Mouse (Mus musculus): ENCODE data around the gene Fam118a.
"Not testable (repeated sequence)": the region's sequence is repeated elsewhere in the genome, so short reads cannot be mapped to it uniquely, and the experiment has no call there.

The Fam118a gene

DNA sequence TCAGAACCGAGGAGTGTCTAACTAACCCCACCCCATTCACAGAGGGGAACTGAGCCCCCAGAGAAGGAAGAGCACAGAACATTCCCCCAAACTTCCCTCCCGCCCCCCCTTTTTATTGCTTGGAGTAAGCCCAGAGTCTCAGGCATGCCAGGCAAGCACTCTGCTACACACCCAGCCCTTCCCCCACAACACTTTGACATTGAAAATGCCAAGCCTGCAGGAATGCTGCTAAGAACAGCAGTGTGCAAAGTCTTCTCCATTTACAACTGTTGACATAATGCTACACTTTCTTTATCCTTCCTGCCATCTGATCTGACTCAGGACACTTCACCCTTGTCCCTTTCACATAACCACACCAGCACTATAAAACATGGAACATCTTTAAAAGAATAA lies 16.1 kb upstream of the Fam118a start:
- peak in 1 of 2 experiments; percentile 35 for DNase-seq (ENCODE audit: low spot score in 2 of 2)

DNA sequence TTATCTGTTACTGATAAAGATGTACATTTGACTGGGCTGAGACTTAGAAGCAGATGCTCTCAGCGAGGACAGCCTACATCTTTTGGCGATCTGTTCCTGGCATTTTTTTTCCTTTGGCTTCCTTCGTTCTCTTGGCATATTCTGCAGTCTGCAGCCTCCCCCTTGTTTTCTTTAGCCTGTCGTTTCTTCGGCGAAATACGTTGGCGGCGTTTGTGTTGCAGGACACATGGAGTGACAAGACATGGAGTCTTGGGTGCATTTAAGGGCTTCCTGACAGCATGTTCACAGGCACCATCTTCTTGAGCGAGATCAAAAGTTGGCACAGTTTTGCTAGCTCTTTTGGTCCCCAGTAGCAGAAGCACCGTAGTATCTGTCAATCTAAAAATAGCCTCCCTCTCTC lies 13.0 kb upstream of the Fam118a start:
- DNase-seq (ENCODE audit: low spot score in 2 of 2): no peak

DNA sequence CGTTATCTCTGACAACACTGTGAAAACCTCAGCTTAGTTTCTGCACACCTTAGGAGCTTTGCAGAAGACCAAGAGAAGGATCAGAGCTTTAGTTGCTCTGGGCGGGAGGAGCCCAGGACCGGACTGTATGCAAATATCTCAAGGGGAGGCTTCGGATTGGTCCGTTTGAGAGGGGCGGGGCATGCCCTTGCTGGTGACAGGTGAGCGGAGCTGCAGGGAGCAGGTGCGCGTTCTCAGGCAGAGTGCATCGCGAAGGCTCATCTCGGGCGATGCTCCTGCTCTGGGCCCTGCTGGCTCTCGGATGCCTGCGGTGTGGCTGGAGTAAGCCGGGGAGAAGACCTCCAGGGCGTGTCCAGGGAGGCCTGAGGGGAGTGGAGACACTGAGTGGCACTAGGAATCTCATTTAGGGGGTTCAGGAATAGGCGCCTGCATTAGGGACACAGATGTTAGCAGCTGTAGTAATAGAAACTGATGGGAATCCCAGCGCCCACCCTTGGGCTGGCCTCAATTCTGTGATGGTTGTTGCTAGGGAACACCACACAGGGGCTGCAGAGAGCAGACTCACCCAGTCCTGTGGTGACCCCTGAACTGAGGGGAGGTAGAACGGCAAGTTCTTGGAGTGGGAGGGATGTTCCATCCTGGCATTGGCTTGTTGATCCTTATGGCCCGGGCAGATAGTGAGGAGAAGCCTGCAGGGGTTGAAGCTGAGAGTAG lies 11.6 kb upstream of the Fam118a start, which contains the start of gene Upk3a:
TSS of gene Upk3a (plus strand) at position 191 of the 714 bp plus-strand sequence.
- DNase-seq (ENCODE audit: low spot score in 2 of 2): peak in 1 of 2 experiments; percentile 60

DNA sequence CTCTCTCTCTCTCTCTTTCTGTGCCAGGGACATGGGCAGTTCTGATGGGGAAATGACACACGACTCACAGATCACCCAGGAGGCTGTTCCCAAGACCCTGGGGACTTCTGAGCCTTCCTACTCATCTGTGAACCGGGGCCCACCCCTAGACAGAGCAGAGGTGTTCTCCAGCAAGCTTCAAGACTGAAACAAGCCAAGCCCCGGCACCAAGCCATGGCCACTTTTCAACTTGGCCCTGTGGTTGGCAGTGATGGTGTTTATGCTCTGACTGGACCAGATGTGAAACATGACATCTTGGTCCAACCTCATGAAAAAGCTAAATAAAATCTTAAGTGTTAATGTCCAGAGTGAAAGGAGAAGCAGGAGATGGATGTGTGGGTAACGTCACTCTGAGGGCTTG lies 6.5 kb upstream of the Fam118a start:
- DNase-seq (ENCODE audit: low spot score in 2 of 2): no peak

DNA sequence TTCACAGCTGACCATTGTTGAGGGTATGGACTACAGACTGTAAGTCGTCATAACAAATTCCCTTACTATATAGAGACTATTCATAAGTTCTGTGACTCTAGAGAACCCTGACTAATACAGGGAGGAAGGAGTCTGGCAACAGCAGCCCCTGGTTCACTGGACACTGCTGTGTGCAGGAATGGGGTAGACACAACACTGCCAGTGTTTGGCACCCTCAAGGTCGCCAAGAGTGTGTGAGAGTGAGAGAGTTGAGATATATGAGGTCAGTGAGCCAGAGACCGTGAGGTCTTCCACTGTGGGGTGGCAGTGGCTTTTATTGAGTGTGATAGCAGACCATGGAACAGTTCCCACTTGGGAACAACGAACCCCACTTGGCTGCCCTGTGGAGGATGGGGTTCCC lies 2.6 kb upstream of the Fam118a start:
- no peak for DNase-seq (ENCODE audit: low spot score in 2 of 2)

DNA sequence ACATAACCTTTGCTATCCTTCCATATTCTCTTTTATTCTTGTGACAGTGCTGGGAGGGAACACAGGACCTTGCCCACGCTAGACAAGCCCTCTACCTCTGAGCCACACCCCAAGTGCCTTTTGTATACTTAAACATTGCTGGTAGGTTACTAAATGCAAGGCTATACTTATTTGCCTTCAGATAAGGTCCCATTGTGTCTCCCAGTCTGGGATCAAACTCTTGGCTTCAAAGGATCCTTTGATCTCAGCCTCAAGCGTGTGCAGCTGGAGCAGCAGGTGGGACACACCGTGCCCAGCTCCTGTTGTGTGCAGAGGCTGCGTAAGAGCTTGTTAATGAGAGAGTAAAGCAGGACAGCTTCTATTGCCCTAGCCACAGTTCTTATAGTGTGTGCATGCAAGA lies 1.0 kb upstream of the Fam118a start:
- no peak for DNase-seq (ENCODE audit: low spot score in 2 of 2)

DNA sequence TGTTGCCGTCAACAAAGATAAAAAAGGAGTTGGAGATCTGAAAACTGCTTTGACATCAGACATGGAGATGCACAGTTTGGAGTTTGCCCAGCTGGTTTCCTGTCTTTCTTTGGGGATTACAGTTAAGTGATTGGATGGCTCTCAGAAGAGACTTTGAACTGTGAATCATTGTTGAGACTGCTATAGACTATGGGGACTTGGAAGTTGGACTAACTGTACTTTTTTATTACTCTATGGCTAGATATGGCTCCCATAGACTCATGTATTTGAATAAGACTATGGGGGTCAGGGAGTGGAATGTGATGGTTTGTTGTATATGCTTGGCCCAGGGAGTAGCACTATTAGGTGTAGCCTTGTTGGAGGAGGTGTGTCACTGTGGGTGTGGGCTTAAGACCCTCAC lies 1.9 kb downstream of the Fam118a start:
- DNase-seq (ENCODE audit: low spot score in 2 of 2): not testable (repeated sequence)

DNA sequence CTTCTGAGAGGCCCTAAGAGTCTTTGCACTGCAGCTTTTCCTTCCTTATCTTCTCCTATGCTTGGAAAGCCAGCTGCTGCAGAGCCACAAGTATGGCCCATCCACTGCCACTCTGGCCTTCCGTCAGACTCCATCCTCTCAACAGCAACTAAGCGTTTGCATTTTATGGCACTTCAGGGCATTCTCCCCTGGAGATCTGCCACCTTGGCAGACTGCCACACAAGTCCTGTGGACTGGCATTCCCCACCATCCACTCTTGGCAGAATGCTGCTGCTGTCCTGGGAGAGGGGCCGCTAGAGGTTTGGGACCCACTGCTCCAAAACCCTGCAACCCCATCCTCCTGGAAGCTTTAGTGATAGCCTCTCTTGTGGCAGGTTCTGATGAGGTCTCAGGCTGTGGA lies 3.1 kb downstream of the Fam118a start:
- no peak for DNase-seq (ENCODE audit: low spot score in 2 of 2)

DNA sequence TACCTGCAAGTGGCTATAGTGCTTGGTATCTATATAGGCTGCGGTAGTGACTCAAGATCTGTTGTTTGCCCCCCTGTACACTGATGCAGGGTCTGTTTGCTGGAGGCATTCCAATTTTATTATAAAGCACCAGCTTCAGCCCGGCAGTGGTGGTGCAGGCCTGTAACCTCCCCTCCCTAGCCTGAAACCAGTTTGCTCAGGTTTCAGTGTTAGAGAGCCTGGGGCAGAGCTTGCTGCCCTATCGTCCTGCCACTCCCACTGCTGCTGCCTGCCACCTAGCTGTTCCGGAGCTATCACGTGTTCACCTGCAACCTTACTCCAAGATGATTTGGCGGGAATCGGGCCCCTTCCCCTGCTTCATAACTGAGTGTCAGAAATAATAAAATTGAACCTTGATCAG lies 5.2 kb downstream of the Fam118a start:
- DNase-seq (ENCODE audit: low spot score in 2 of 2): peak in 1 of 2 experiments; percentile 37

DNA sequence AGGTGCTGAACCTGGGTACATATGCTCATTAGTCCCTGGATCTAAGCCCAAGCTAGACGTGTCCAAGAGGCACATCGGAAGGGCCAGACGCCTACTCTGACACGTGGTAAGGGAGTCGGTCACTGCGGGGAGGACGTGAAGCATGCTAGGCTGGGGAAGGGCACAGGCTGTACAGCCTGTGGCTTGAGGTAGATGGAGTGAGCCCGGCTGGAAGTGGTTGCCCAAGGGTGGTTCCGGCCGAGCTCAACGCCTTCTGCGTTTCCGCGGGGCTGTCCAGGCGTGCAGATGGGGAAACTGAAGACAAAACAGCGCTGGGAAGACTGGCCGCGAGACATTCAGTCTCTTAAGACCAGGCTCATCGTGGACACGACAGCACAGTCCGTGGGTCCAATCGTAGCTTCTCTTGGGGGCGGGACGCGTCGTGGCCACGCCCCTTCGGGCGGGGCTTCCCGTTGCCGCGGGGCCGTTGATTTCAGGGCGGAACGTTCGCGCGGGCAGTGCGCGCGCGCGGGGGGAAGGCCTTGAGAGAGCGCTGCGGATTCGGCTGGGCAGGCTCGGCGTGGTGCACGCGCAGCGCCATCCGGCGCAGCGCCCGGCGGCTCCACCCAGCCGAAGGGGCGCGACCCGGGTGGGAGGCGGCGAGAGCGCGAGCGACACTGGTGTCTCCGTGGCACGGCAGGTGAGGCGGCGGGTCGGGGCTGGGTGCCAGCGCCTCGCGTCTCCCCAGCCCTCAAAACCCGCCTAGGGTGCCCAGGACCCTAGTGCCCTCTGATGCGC lies 8.0 kb downstream of the Fam118a start:
- DNase-seq (ENCODE audit: low spot score in 2 of 2): peak; percentile 98

DNA sequence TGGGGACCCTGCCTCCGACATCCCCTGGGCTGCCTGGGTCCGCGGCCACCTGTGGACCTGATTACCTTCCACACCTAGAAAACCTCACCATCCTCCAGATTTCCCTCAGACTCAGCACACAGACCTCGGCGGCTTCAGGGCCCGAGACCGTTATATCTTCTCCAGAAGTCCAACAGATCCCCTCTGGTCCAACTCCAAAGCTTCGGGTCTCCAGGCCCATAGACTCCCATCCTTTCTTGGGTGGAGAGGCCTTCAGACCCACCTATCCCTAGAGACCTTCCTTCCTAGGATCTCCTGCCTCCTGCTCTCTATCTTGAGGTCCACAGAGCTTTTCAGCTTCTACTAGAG lies 8.6 kb downstream of the Fam118a start:
- DNase-seq (ENCODE audit: low spot score in 2 of 2): no peak

DNA sequence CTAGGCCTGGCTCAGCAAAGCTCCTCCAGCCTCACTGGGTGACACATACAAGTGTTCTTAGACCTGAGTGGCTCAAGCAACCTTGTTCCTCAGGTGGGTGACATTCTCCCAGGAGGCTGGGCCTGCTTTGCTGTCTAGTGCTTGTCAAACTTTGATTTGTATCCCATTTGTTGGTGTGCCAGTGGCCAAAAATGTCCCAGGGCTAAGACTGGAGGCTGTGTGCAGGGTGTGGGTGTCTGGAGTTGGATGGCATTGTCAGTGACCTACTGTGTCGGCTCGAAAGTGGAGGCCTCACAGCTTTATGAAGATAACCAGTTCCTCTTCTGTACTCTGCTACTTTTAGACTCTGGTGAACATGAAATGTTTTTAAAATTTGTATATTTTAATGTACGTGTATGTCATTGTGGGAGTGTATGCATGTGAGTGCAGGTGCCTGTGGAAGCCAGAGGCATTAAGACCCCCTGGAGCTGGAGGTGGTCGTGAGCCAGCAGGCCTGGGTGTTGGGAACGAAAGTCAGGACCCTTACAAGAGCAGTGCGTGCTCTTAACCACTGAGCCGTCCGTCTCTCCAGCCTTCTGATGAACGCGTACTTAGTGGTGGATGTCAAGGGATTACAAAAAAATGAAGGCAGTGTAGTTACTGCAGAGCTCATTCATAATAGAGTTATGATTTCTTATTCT lies 12.9 kb downstream of the Fam118a start:
- DNase-seq (ENCODE audit: low spot score in 2 of 2): no peak

DNA sequence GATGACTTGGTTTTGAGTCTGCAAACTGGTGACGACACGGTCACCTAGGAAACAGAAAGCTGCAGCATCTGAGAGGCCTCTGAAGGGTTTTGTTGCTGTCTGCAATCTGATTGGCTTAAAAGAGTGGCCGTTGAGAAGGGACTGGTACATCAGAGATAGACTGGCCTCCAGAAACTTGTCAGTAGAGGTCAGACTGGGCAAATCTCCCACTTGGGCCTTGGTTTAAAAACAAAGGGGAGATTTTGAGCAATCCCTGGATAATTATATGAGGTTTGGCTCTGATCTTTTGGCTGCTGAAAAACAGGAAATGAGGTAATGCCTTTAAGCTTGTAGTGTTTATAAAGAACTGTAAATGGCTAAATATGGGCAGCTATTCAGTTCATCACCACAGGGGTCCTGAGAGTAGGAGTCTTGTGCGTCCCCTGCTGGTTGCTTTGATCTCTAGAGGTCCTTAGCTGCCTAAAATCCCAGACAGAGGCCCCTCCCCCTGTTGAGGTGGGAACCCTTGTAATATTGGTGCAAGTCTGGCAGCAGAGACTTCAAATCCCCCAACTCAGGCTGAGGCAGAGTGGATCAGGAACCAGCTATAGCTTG lies 13.7 kb downstream of the Fam118a start:
- DNase-seq (ENCODE audit: low spot score in 2 of 2): peak; percentile 69 to 87

DNA sequence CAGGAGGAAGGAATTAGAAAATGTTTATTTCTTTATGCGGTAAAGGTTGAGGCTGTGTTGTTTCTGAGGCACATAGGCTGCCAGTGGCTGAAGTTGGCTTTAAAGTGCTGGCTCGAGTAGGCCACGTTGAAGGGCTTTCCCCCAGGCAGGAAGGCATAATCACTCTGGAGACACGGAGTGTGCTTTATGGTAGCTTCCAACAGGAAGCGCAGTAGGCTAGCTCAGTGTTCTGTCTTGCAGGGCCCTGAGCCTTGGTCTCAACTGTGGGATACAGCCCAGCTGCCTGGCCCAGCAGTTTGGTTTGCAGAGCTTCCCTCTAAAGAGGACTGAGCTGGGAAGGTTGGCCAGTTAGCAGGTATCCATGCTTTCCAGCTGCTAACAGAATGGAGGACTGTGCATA lies 14.4 kb downstream of the Fam118a start:
- no peak for DNase-seq (ENCODE audit: low spot score in 2 of 2)

DNA sequence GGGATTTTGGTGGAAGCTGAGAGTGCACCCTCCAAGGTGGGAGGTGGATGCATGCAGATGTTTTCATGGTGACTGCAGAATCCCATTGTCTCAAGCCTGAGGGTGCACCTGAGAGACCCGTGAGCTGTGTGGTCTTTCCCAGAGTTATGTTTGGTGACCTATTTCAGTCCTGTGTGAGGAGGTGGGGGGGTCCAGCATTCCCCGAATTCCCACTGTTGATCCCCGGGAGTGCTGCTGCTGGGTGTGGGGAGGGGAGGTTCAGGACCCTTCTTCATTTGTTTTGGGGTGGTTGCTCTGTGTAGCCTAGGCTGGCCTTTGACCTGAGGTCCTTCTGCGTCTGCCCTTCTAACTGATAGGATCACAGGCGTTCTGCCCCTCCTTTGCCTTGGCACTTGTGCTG lies 15.0 kb downstream of the Fam118a start:
- no peak for DNase-seq (ENCODE audit: low spot score in 2 of 2)

DNA sequence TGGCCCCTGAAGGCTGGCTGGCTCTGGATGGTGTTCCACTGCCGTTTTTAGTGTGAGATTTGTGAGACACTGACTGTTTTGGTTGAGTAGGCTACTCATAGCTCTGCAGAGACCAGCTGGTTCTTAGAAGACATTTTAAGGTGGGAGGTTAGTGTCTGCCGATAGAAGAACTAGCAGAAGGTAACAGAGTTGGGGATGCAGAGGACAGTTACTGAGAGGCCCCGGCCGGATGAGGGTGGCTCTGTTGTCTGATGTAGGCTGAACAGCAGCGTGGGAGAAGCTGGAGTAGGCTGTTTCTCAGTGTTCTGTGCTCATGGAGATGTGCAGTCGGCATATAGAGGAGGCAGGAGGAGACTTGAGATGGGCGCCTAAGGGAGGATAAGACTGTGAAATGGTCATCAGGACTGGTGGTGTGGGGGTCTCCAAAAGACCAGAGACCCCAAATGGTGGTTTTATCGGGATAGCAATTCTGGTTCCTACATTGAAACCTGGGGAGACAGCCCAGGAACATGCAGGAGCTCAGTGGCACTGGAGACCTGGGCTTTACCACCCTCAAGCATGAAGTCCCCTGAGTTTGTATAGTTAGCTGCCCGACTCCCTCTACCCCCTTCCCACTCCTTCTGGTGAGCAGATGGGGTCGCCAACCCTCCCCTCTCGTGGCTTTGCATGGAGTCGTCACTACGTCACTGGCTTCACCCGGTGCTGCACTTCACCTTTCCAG lies 17.6 kb downstream of the Fam118a start:
- no peak for DNase-seq (ENCODE audit: low spot score in 2 of 2)

DNA sequence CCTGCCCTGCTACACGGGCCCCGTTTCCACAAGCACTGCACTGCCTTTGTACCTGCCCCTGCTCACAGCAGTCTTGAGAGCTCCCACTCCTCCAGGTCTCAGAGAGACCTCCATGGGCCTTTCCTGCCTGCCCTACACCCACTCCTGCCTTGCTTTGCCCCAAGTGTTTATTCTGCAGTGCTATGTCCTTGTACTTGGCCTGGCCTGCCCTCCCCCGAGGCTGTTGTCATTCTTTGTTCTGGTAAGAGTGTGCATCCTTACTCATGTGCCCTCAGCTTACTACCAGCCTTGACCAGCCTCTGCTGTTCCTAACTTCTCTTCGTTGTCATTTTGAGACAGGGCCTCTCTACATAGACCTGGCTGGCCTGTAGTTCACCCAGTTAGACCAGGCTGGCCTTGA lies 19.1 kb downstream of the Fam118a start:
- DNase-seq (ENCODE audit: low spot score in 2 of 2): no peak

DNA sequence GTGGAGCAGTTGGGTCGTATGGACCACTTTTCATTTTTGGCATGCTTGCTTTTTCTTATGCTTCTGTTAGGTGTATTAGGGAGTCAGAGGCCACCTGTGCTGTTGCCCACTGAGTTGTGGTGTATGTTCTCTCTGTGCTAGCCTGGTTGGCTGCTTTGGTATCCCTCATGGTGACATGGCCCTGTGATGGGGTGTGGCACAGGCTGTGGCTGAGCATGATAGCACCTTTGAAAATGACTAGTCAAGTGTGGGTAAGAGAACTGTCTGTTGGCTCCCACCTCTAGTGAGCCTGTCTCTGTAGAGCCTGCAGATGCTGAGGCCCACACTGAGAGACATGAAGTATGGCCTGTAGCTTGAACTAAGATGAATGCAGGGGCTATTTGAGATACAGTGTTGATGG lies 21.0 kb downstream of the Fam118a start:
- no peak for DNase-seq (ENCODE audit: low spot score in 2 of 2)

DNA sequence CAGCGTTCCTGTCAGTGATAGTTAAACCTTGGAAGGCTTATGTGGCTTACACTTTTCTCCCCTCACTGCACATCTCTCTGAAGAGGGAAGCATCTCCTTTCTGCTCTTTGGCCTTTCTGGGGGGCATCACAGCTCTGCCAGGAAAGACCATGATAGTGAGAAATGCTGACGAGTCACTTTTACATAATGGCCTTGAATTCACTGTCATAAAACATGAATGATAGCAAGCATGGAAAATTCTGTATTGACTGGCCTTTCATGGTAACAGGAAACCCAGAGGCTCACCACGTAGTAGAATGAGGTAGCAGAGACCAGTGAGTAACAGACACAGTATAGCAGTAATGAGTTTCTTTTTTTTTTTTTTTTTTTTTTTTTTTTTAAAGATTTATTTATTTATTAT lies 25.4 kb downstream of the Fam118a start:
- DNase-seq (ENCODE audit: low spot score in 2 of 2): no peak

DNA sequence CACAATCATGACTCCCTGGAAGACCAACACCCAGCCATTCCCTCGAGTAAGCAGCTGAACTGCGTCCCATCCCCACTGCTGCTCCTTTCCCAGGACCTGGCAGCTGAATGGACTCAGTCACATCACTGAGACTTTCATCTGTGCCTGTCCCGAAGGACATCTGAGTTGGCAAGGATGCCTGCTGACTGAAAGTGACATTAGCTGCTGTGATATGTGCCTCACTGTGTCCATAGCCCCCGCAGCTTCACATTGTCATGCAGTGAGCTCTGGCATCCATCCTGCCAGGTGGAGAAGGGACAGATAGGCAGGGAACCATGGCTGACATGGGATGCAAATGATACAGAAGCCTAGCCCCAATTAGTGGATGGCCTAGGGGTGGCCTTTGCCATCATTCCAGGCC lies 26.4 kb downstream of the Fam118a start:
- DNase-seq (ENCODE audit: low spot score in 2 of 2): no peak

DNA sequence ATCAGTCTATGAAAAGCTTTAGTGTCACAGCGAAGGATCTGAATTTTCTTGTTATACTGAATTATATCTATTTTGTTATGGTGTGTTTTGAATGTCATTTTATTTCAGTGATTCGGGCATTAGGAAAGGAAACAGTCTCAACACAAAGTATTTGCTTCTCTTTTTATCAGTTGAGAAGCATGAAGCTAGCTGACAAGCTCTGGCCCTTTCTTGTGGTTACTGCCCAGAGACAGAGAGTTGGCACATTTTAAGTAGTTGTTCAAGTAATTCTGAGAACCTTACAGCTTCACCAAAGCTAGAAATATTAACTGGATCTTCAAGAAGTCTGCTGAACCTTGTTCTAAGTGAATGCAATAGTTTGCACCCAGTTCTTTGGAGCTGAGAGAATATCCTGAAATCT lies 34.7 kb downstream of the Fam118a start:
- no peak for DNase-seq (ENCODE audit: low spot score in 2 of 2)

DNA sequence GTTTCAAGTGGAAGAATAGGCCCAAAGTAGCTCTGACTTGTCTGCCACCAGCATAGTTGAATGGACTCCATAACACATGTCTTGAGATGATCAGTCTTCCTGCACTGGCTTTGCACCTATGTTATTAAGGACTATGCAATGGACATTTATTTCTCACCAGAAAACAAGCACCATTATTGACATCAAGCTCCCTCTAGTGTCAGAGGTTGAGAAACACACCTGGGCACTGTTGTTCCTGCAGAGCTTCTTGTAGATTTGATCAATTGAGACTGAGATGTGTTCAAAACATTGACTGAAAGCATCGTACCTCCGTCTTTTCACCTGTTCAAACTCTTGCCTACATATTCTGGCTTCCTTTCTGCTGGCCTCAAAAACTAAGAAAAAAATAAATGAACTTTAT lies 41.8 kb downstream of the Fam118a start:
- DNase-seq (ENCODE audit: low spot score in 2 of 2): no peak

All from urinary bladder, postnatal 4 days (tissue).